Mouse (Mus musculus) intestine, embryonic 14.5 days (tissue): ENCODE measurements around the gene Samd4. TPM values are rescaled to one million over a fixed set of nuclear protein-coding genes. Genes with fewer than 3 reads are reported as not detected.
A peak's percentile ranks its signal among the peaks of the same experiment; 100 is the strongest.
"Not testable (repeated sequence)": the region's sequence is repeated elsewhere in the genome, so short reads cannot be mapped to it uniquely, and the experiment has no call there.

Source experiments
- ATAC-seq: fragments of 200-750 bp; cut with Nextera tagmentation; replicated peaks from 2 replicates; pipeline ENCODE4 v1.8.0; 2017; ENCODE audit warnings: low read depth, moderate number of reproducible peaks, moderate TSS enrichment, moderate library complexity; ENCODE audit not compliant: low FRiP score, low TSS enrichment
- DNase-seq: peaks from one replicate; pipeline ENCODE4 v3.0.0-alpha.2; 2018; ENCODE audit warnings: low spot score
- H3K27ac ChIP-seq: fragments of 300-500 bp; sonication (generic); 2 replicates; pipeline ENCODE4 v1.5.1; 2014; ENCODE audit warnings: low read depth, mild to moderate bottlenecking, control low read depth
- H3K27me3 ChIP-seq: fragments of 300-500 bp; sonication (generic); replicated peaks from 2 replicates; pipeline ENCODE4 v1.6.1; 2014; ENCODE audit warnings: low read length, control low read depth; ENCODE audit not compliant: control insufficient read depth, insufficient read depth
- H3K36me3 ChIP-seq: fragments of 300-500 bp; sonication (generic); 2 replicates; pipeline ENCODE4 v1.6.1; 2014; ENCODE audit warnings: low read length, control low read depth; ENCODE audit not compliant: control insufficient read depth, insufficient read depth
- H3K4me1 ChIP-seq: fragments of 300-500 bp; sonication (generic); replicated peaks from 2 replicates; pipeline ENCODE4 v1.6.1; 2014; ENCODE audit warnings: low read length, control low read depth, mixed read lengths; ENCODE audit not compliant: control insufficient read depth, insufficient read depth
- H3K4me2 ChIP-seq: fragments of 300-500 bp; sonication (generic); 2 replicates; pipeline ENCODE4 v1.6.1; 2014; ENCODE audit warnings: low read length
- H3K4me3 ChIP-seq: fragments of 300-500 bp; sonication (generic); 2 replicates; pipeline ENCODE4 v1.5.1; 2014; ENCODE audit warnings: low read depth, low read length, control low read depth, mixed read lengths
- H3K9ac ChIP-seq: fragments of 300-500 bp; sonication (generic); 2 replicates; pipeline ENCODE4 v1.6.1; 2014; ENCODE audit warnings: mild to moderate bottlenecking, low read length
- H3K9me3 ChIP-seq: fragments of 300-500 bp; sonication (generic); 2 replicates; pipeline ENCODE4 v1.6.1; 2016; ENCODE audit warnings: low read length, control low read depth; ENCODE audit not compliant: control insufficient read depth
- WGBS: fragments of 180-500 bp; shearing (Covaris S2); extraction: QIAGEN DNeasy Blood & Tissue Kit; methylation state at CpG from one replicate; pipeline ENCODE4 v1.1.7; 2014; 5-methylcytosine and 5-hydroxymethylcytosine counted together
- polyA plus RNA-seq: library from polyadenylated mRNA; unstranded; fragments of >200 nt; fragmentation: Nextera tagmentation; extraction: Ambion mirVana; gene quantifications from 2 replicates; pipeline ENCODE4 v1.2.1, GENCODE M21; 2014

Samd4 gene
- polyA plus RNA-seq, 1 experiment from 2014 or later = 4.4 TPM

GRCm38 (mm10) chr14:47095036-47095435 lies 212.4 kb downstream of the Samd4 start:
- no peak for ATAC-seq

GRCm38 (mm10) chr14:47096357-47096756 lies 213.7 kb downstream of the Samd4 start:
- Histone ChIP-seq H3K9me3 (no peaks in the 10 kb centered on the region), H3K27ac (no peak overlapping the region), H3K4me3 (no peak overlapping the region), H3K36me3 (peaks cover 16% of the 10 kb centered on the region; the same call in 1 of the 2 replicates), H3K4me1 (peaks cover 9% of the 10 kb centered on the region; the same call in 1 of the 2 replicates), H3K4me2 (no peak overlapping the region), H3K27me3 (no peaks in the 10 kb centered on the region), H3K9ac (no peak overlapping the region)
- ATAC-seq (no peak), DNase-seq (no peak)
- WGBS = 82% methylated on average over 5 of the region's 5 CpGs

More at GRCm38 (mm10) chr14:47095036-47095435, 212.4 kb downstream of the Samd4 start:
- H3K27ac ChIP-seq = no peak overlapping the region
- no peaks in the 10 kb centered on the region for H3K9me3 ChIP-seq
- no peak for DNase-seq
- no peaks in the 10 kb centered on the region for H3K27me3 ChIP-seq
- H3K4me1 ChIP-seq = peaks cover 9% of the 10 kb centered on the region; the same call in 1 of the 2 replicates
- H3K36me3 ChIP-seq = peaks cover 19% of the 10 kb centered on the region
- H3K9ac ChIP-seq = no peak overlapping the region
- 92% methylated on average over 3 of the region's 3 CpGs for WGBS
- H3K4me3 ChIP-seq = no peak overlapping the region
- no peak overlapping the region for H3K4me2 ChIP-seq

- no peak for DNase-seq
- ATAC-seq = no peak
- 43% methylated on average over 19 of the region's 19 CpGs for WGBS
- Histone ChIP-seq H3K27ac (no peak overlapping the region), H3K9me3 (no peaks in the 10 kb centered on the region), H3K9ac (no peak overlapping the region), H3K4me2 (peak overlapping the region; percentile 5; the same call in 1 of the 2 replicates), H3K36me3 (peaks cover 7% of the 10 kb centered on the region; the same call in 1 of the 2 replicates), H3K4me1 (no peaks in the 10 kb centered on the region), H3K4me3 (no peak overlapping the region), H3K27me3 (no peaks in the 10 kb centered on the region)
Observed at GRCm38 (mm10) chr14:47104246-47105173, 221.9 kb downstream of the Samd4 start.

GRCm38 (mm10) chr14:47105174-47105557 lies 222.5 kb downstream of the Samd4 start:
- WGBS = 61% methylated on average over 3 of the region's 3 CpGs
- Histone ChIP-seq H3K9me3 (no peaks in the 10 kb centered on the region), H3K4me2 (no peak overlapping the region), H3K27me3 (no peaks in the 10 kb centered on the region), H3K4me3 (no peak overlapping the region), H3K9ac (no peak overlapping the region), H3K4me1 (no peaks in the 10 kb centered on the region), H3K36me3 (peaks cover 7% of the 10 kb centered on the region; the same call in 1 of the 2 replicates), H3K27ac (no peak overlapping the region)
- ATAC-seq (no peak), DNase-seq (no peak)

GRCm38 (mm10) chr14:47105755-47106154 lies 223.1 kb downstream of the Samd4 start:
- Histone ChIP-seq H3K9ac (no peak overlapping the region), H3K4me3 (no peak overlapping the region), H3K27me3 (no peaks in the 10 kb centered on the region), H3K4me2 (no peak overlapping the region), H3K36me3 (peaks cover 4% of the 10 kb centered on the region; the same call in 1 of the 2 replicates), H3K4me1 (no peaks in the 10 kb centered on the region), H3K27ac (no peak overlapping the region), H3K9me3 (no peaks in the 10 kb centered on the region)
- no peak for DNase-seq
- WGBS = 95% methylated on average over 3 of the region's 3 CpGs
- no peak for ATAC-seq

GRCm38 (mm10) chr14:47107461-47107860 lies 224.8 kb downstream of the Samd4 start:
- no peak overlapping the region for H3K27ac ChIP-seq
- ATAC-seq (no peak), DNase-seq (no peak)
- 83% methylated on average over 3 of the region's 3 CpGs for WGBS
- H3K9me3 ChIP-seq = no peaks in the 10 kb centered on the region
- H3K4me3 ChIP-seq = no peak overlapping the region
- peaks cover 4% of the 10 kb centered on the region; the same call in 1 of the 2 replicates for H3K36me3 ChIP-seq
- H3K27me3 ChIP-seq = no peaks in the 10 kb centered on the region
- no peaks in the 10 kb centered on the region for H3K4me1 ChIP-seq
- no peak overlapping the region for H3K9ac ChIP-seq
- H3K4me2 ChIP-seq = no peak overlapping the region

- not testable (repeated sequence) for H3K36me3 ChIP-seq, H3K9ac ChIP-seq, H3K27ac ChIP-seq, H3K4me2 ChIP-seq, H3K9me3 ChIP-seq, ATAC-seq, DNase-seq, H3K4me3 ChIP-seq, H3K27me3 ChIP-seq, H3K4me1 ChIP-seq
- 90% methylated on average over 6 of the region's 7 CpGs for WGBS
Observed at GRCm38 (mm10) chr14:47110391-47110790, 227.7 kb downstream of the Samd4 start.

GRCm38 (mm10) chr14:47111341-47111740 lies 228.7 kb downstream of the Samd4 start:
- Histone ChIP-seq H3K4me3 (no peak overlapping the region), H3K9me3 (no peaks in the 10 kb centered on the region), H3K36me3 (no peaks in the 10 kb centered on the region), H3K9ac (no peak overlapping the region), H3K27ac (no peak overlapping the region), H3K4me2 (no peak overlapping the region), H3K4me1 (no peaks in the 10 kb centered on the region), H3K27me3 (no peaks in the 10 kb centered on the region)
- ATAC-seq (no peak), DNase-seq (no peak)
- WGBS = 43% methylated on average over 9 of the region's 9 CpGs
